Mouse (Mus musculus) T-helper 1 cell (primary cell): ENCODE results near the gene St8sia6.

ENCODE experiments used
- in situ Hi-C: fragments of 300-600 bp; cut with MboI, MseI; formaldehyde crosslinking; loops from one replicate; pipeline ENCODE4 v1.15.1; 2025; ENCODE audit warnings: high pct_unique_total_duplicates

The St8sia6 gene

GRCm38 (mm10) chr2:13767532-13768411 is 26.1 kb downstream of the St8sia6 start:
- in situ Hi-C loops = loop anchor here (25.0 kb wide), 1 partner anchor 1530 kb away; no protein-coding TSS in a partner anchor

- in situ Hi-C loops = loop anchor here (25.0 kb wide), 1 partner anchor 1523 kb away; no protein-coding TSS in a partner anchor
Observed at GRCm38 (mm10) chr2:13760366-13760765, 33.5 kb downstream of the St8sia6 start.

- in situ Hi-C loops = loop anchor here (25.0 kb wide), 1 partner anchor 1520 kb away; no protein-coding TSS in a partner anchor
Observed at GRCm38 (mm10) chr2:13757412-13757811, 36.5 kb downstream of the St8sia6 start.

GRCm38 (mm10) chr2:13755733-13756132 is 38.1 kb downstream of the St8sia6 start:
- in situ Hi-C loops = loop anchor here (25.0 kb wide), 1 partner anchor 1518 kb away; no protein-coding TSS in a partner anchor

- in situ Hi-C loops = loop anchor here (25.0 kb wide), 1 partner anchor 1514 kb away; no protein-coding TSS in a partner anchor
Observed at GRCm38 (mm10) chr2:13751691-13752090, 42.2 kb downstream of the St8sia6 start.

- in situ Hi-C loops = loop anchor here (25.0 kb wide), 1 partner anchor 1513 kb away; no protein-coding TSS in a partner anchor
Observed at GRCm38 (mm10) chr2:13750777-13751176, 43.1 kb downstream of the St8sia6 start.

- in situ Hi-C loops = loop anchor here (25.0 kb wide), 1 partner anchor 1513 kb away; no protein-coding TSS in a partner anchor
Observed at GRCm38 (mm10) chr2:13750089-13750488, 43.8 kb downstream of the St8sia6 start.

GRCm38 (mm10) chr2:13749176-13749575 is 44.7 kb downstream of the St8sia6 start:
- in situ Hi-C loops = no loop called here

GRCm38 (mm10) chr2:13747576-13747975 is 46.3 kb downstream of the St8sia6 start:
- in situ Hi-C loops = no loop called here

- in situ Hi-C loops = no loop called here
Observed at GRCm38 (mm10) chr2:13746023-13746422, 47.8 kb downstream of the St8sia6 start.

GRCm38 (mm10) chr2:13738704-13739103 is 55.2 kb downstream of the St8sia6 start:
- in situ Hi-C loops = no loop called here

GRCm38 (mm10) chr2:13727901-13728300 is 66.0 kb downstream of the St8sia6 start:
- in situ Hi-C loops = no loop called here

GRCm38 (mm10) chr2:13725592-13725991 is 68.3 kb downstream of the St8sia6 start:
- in situ Hi-C loops = no loop called here

- in situ Hi-C loops = no loop called here
Observed at GRCm38 (mm10) chr2:13722241-13722640, 71.6 kb downstream of the St8sia6 start.

- in situ Hi-C loops = no loop called here
Observed at GRCm38 (mm10) chr2:13718628-13719185, 75.2 kb downstream of the St8sia6 start.

GRCm38 (mm10) chr2:13708785-13709184 is 85.1 kb downstream of the St8sia6 start:
- in situ Hi-C loops = no loop called here

- in situ Hi-C loops = no loop called here
Observed at GRCm38 (mm10) chr2:13697514-13697913, 96.3 kb downstream of the St8sia6 start.

GRCm38 (mm10) chr2:13694417-13694816 is 99.4 kb downstream of the St8sia6 start:
- in situ Hi-C loops = no loop called here

- in situ Hi-C loops = no loop called here
Observed at GRCm38 (mm10) chr2:13684380-13684779, 109.5 kb downstream of the St8sia6 start.

GRCm38 (mm10) chr2:13683205-13683570 is 110.7 kb downstream of the St8sia6 start:
- in situ Hi-C loops = no loop called here

GRCm38 (mm10) chr2:13682488-13683204 is 111.2 kb downstream of the St8sia6 start:
- in situ Hi-C loops = no loop called here

- in situ Hi-C loops = loop anchor here (5.0 kb wide), 1 partner anchor 119 kb away; the partner anchor contains the start of gene St8sia6
Observed at GRCm38 (mm10) chr2:13672946-13673345, 120.9 kb downstream of the St8sia6 start.
